Mouse (Mus musculus): ENCODE measurements at regions not wholly inside any gene's neighbourhood (a gene's known extent, or its start where the extent isn't known, plus 50 kb on each side); places are given as distances from the start of the nearest gene placed in this dataset.

DNA sequence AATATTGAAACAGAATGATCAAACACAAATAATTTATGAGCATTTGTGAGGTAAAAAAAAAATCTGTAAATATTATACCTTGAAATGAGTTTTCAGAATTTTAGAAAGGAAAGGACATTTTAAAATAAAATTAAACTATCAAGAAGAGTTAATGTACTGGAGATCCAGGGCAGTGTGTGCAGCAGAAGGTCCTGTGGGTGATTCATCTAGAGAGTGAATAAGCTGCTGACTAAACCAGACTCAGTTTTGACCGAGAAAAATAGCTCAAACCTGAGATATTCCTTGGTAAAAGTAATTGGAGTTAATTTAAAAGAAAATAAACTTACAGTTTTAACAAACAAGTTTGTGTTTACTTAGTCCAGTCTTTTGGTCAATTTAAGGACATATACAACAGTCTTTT, 1118.6 kb upstream of the Celf2 start:
- no peak for DNase-seq (ENCODE audit: low read depth, low spot score)

DNA sequence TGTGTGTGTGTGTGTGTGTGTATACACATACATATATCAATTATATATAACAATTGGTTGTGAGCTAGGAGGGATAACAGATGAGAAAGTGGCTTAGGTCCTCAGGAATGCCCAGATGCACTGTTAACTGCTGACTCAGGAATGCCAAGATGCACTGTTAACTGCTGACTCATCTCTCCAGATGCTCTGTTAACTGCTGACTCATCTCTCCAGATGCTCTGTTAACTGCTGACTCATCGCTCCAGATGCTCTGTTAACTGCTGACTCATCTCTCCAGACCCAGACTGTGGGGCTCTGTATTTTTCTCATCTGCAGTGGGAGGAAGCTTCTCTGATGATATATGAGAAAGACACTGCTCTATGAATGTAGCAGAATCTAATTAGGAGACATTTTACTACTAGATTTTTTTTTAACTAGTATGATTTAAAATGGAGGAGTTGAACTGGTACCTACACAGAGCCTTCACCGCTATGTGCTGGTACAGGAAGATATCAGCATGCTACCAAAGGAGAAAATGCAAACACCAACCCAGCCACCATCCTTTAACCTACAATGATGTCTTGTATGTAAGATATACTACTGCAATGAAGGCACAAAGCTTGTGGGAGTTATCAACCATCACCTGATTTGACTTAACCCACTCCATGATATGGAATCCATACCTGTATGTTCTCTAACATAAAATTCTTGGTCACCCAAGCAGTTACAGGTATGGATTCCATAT, 1119.3 kb upstream of the Celf2 start:
- no peak for DNase-seq (ENCODE audit: low read depth, low spot score)

DNA sequence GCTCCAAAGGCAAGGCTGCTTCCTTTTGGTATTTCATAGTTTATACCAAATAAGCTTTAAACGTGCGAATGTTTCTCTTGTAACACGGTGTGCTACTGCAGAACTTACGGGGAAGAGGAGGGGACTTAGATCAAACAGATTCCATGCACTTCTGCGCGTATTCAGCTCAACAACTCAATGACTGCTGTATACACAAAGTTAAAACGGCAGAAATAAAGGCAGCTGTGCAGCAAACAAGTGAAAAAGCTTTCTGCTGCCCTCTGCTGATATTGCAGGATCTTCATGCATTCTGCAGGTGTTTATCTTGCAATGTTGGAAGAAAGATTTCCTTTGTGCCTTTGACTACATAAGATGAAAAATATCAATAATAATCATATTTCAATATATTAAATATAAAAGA, 1128.7 kb upstream of the Celf2 start:
- no peak for DNase-seq (ENCODE audit: low read depth, low spot score)

DNA sequence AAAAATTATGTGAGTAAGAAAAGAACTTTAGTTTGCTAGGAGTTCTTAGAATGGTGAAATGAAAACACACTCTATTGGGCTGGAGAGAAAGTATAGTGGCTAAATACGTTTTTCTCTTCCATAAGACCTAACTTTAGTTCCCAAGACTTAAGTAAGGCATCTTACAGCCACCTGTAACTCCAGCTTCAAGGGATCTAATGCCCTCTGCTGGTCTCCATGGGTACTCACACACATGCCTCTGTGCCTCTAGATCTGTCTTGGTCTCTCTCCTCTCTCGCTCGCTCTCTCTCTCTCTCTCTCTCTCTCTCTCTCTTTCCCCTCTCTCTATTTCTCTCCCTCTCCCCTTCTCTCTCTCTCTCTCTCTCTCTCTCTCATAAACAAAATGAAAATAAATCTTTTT, 1129.9 kb upstream of the Celf2 start:
- peak; percentile 25 for DNase-seq (ENCODE audit: low read depth, low spot score)

DNA sequence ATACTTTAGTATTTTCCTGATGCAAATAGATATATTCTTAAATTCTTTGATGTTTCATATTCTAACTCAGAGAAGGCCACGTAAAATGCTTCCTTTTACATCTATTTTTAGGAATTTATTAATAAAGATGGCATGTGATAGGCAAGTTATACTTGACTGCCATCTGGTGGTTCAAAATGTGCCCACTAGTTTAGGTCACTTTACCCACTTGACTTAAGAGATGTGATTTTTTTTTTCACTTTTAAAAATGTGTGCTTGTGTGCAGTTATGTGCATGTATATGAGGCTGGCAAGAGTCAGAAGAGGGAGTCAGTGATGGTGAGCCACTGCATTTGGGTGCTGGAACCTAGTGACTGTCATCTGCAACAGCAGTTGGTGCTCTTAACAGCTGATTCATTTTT, 1136.1 kb upstream of the Celf2 start:
- DNase-seq (ENCODE audit: low read depth, low spot score) = peak; percentile 1

DNA sequence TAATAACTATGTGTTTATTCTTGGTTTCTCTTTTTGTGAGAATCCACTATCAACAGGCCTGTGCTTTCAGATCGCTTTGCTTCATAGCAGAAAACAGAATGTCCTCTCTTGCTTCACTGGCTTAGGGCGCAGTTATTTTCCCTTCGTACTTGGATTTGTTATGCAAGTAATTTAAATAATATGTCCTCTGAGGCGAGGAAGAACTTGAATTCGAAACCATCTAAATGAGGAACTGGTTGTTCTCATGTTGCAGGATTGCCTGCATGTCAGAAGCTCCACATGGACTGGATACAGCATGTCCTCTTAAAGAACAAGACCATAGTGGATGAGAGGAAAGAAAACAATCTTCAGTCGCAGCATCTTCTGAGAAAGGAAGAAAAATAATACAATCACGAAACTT, 1151.2 kb upstream of the Celf2 start:
- DNase-seq (ENCODE audit: low read depth, low spot score) = no peak

DNA sequence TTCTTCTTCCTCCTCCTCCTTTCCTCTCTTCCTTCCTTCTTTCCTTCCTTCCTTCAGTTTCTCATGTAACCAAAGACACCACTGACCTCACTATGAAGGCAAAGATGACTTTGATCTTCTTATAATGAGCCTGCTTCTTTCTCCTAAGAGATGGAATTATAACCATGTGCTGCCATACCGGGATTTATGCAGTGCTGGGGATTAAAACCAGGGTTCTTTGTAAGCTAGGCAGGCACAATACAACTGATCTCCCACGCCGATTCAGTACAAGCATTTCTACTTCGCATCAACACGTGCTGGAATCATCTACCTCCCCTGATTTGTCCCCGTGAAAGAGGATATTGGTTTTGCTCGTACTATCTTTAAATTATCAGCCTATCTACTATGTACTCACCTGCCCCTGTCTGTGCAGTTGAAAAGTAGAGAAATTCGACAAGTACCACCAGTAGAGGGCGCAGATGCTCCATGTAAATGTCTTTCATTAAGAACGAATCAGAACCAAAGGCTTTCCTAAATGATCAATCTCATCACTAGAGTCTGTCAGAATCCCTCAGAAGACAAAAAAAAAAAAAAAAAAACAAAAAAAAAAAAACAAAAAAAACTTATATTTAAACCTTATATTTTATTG, 1164.5 kb upstream of the Celf2 start:
- peak; percentile 82 for DNase-seq (ENCODE audit: low read depth, low spot score)

DNA sequence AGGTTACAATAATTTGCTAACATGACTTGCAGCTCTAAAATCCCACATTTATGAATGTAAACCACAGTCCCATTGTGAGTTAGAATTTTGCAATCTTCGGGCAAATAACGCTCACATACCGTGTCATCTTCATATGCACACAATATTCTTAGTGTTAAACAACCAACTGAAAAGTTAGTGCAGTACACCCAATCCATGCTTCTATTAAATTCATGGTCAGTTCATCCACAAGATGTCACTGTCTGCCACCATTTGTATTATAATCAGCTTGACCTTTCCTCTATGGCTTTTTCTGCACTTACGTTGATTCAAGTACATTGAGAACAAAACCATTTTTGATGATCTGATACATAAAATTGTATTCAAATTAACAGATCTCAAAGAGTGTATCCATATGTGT, 1166.2 kb upstream of the Celf2 start:
- peak; percentile 6 for DNase-seq (ENCODE audit: low read depth, low spot score)

DNA sequence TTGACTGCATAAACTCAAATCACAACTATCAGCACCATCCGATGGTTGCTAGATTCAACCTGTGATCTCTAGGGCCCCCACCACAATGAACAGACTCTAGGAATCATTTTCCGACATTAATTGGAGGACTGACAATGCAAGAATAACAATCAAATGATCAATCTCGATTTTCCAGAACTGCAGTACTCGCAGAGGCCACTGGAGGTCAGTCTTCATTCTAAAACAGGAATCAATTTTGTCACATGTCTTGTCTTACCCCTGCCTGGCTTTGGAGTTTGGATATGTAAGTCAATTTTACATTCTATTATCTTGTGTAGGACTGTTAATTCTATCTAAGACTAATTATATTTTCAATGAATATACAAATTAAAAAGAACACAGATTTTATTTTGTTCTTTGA, 1167.2 kb upstream of the Celf2 start:
- peak; percentile 49 for DNase-seq (ENCODE audit: low read depth, low spot score)

DNA sequence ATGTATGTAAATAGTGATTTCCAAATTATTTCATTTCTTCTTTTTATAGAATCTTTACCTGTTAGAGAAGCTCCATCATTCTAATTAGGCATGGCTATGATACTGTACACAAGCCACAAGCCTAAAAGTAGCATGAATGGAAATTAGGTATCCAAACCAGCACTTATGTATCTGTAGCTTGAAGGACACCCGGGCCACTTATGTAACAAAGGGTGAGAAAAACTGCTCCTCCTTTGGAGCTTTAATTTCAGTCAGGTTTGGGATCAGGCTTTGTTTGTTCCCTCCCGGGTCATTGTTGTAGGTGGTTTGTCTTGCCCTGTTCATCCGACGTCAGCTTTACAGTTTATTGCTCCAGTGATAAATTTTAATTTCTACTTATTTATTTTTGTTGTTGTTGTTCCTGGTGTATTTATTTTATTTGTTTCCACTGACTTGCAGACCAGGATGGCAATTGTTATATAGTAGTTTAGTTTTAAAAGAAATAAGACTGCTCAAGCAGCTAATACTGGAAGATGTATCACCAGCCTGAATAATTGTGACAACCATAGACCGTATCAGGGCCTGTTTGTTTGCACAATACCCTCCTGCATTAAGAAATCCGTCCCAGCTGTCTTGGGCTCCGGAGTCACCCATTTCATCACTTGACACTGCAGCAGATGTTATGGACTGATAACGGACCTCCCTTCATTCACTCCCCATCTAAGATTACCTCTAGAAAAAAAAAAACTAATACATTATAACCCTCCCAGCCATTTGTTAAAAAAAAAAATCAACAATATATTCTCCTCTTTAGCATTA, 1181.7 kb upstream of the Celf2 start:
- no peak for DNase-seq (ENCODE audit: low read depth, low spot score)

DNA sequence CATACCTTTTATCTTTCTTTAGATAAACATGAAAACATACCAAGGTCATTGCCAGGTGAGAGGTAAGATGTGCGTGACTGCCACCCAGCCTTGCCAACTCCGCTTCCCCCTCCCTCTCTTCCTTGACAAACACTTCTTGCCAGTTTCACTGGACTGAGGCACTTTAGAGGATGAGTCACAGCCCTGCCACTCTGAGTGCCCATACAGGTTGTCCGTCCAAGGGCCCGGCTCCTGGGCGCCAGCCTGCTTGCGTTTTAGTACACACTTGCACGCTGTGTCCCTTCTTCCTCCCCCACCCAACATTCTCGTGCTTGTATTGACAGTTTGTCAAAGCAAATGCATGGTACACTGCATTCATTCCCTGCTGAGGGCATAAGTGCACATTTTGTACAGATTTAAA, 1151.7 kb upstream of the 4930412O13Rik start:
- no peak for DNase-seq (ENCODE audit: low read depth, low spot score)

DNA sequence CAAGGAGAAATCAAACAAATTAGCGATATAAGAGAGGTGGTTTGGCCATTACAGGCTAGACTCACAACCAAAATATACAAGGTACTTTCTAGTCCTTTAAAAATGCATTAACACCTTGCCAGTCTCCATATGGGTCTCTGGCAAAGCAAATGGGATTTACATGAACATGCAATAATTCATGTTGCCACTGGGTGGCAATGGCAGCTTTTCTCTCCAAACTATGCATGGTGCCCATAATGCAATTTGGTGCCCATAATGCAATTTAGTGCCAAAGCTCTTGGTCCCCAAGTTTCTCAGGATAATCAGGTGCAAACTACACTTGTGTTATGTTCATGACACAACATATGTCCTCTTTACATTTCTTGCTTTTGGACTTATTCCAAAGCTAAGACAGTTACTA, 1126.9 kb upstream of the 4930412O13Rik start:
- peak; percentile 74 for DNase-seq (ENCODE audit: low read depth, low spot score)

DNA sequence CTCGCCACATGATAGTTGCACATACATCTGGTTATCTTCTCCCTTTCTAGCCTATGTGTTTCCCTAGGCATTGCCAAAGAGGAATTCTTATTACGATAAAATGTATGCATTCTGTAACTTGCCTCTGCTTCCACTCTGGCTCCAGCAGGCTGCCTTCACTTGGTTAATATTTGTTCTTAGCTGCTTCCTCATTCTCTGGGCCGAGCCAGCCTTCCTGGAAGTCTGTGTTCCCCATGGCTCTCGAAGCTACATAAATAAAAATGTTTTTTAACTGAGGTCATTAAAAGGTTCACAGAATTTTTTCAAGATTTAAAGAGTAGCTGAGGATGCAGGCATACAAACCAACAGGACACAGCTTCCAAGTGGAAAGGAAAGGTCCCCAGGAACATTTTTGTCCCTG, 1124.5 kb upstream of the 4930412O13Rik start:
- no peak for DNase-seq (ENCODE audit: low read depth, low spot score)

DNA sequence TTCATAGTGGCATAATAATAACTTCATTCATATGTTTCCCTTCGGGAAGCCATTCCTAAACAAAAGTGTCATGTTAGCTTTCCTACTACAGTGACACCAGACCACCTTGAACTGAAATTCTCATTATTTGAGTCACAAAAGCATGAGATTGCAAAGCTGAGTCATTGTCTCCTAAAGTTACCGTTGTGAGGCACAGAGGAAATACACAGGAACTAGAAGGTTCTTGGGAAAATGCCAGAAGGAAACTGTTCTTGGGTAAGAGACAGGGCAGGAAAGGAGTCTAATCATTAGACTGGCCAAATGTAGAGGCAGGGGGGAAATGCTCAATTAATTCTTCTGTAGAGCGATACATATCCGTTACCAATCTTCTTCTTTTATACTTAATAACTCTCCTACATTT, 1110.4 kb upstream of the 4930412O13Rik start:
- no peak for DNase-seq (ENCODE audit: low read depth, low spot score)

DNA sequence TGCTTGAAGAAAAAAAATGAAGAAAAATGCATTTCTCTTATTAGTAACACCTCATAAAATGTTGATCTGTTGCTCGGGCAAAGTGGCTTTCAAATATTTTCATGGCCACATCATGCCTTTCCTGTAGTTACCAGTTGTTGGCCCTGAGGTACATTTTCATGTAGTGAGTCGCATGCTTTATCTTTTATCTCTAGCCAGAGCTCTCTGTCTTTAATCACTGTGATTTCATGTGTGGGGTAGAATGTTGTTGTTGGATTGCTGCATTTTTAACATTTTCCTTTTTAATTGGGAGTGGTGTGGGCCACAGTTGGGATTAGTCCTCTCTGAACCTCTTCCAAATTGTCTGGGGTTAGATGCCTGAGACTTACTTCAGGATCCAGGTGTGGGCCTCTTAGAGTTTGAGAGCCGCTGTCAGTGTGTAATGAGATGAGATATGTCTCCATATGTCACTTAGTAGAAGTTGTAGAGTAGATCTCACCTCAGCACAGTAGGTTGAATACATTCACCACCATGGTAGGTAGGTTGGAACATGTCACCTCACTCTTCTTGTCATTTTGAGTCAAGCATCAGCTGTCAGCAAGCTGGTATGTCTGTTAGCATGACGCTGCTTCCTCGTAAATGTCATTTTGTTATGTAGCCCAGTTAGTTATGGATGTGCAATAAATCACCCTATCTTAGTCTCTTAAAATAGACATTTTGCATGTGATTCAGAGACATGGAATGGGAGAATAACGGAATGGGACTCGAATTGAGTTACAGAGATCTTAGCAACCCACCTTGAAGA, 1099.7 kb upstream of the 4930412O13Rik start:
- no peak for DNase-seq (ENCODE audit: low read depth, low spot score)

DNA sequence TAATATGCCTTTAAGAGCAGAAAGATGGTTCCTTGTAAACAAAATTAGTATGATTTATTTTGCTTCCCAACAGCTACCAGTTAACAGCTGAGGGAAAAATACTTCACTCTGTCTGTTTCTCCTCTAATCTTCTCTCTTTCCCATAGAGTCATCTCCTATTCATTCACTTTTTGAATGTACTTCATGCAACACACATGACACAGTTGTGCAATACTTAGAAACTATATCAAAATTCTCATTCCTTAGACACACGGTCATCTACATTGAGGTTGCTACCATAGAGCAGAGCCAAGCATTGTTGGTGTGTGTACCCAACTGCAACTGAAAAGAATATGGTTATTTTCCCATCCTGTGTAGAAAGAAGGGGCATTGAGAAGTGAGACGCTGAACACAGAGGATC, 1098.8 kb upstream of the 4930412O13Rik start:
- DNase-seq (ENCODE audit: low read depth, low spot score) = no peak

DNA sequence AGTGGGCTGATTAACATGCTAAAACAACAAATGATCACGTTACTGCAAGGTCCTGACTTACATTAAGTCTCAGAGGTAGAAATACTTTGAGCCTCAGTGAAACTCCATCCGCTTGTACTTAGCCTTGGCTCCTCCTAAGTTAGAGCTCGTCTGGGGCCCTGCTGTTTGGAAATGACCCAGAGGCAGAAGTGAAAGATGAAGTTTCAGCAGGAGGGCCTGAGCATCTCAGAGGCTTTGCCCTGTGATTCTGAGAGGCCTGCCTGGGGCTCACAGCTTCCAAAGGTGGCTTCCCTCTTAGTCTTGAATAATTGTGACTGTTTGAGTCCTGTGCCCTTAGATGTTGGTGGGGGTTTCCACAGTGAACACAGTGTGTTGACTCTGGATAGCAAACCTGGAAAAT, 1079.0 kb upstream of the 4930412O13Rik start:
- DNase-seq (ENCODE audit: low read depth, low spot score) = no peak

DNA sequence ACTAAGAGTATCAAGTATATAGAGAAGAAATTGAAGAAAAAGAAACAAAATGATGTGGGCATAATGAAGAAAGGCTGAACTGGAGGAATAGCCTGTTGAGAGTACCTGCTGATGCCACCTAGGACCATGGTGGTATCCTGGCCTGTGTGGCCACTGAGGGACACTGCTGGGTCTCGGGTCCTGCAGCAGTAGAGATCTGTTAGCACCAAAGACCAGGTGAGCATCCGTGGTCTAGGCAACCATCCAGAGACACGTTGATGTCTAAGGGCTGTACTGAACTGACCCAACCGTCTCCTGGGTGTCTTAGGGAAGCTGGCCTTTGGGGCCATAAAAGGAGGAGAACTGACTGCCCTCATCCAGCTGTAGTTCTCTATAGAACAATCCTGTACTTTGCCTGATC, 1071.4 kb upstream of the 4930412O13Rik start:
- DNase-seq (ENCODE audit: low read depth, low spot score) = no peak

DNA sequence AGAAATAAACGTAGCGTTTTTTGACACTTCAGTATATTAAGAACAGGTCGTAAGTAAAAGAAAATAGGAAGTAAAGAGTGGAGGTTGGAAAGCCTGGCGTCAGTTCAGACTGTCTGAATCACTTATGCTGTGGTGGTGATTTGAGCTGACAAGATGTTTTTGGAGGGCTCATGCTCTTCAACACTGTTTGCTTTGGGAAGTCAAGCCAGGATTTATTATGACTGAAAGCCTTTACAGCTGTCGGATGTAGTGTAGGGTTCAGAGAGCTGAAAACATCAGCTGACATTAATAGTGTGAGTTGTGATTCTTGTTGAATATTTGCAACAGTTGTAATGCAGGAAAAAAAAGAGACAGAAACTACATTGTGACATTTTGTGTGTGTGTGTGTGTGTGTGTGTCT, 1062.9 kb upstream of the 4930412O13Rik start:
- no peak for DNase-seq (ENCODE audit: low read depth, low spot score)

DNA sequence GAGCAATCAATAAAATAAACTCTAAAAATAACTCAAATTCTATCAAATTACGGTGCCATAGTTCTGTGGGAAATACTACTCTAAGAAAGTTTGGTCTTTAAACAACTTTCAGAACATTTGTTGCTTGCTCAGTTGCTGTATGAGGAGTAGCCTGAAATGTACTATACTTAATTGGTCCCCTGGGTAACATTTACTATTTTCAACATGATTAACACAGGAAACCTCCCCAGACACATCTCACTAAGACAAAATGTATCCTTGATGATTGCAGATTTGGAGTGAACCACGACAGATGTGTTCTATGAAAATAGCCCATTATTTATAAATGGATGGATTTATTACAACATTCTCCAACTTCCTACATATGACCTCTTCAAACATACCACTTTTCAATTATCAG, 1055.6 kb upstream of the 4930412O13Rik start:
- DNase-seq (ENCODE audit: low read depth, low spot score) = no peak

Measured in CD4-positive, CD25-positive, alpha-beta regulatory T cell, adult 2 months (primary cell).